In genomic region chr19:53359160-53360033, GRCm38 (mm10) we compare ENCODE assay signal across 9 mouse cellular contexts. TPM values are rescaled to one million over a fixed set of nuclear protein-coding genes. Genes with fewer than 3 reads are reported as not detected.
A peak's percentile ranks its signal among the peaks of the same experiment; 100 is the strongest.
DNase-seq lines count a peak whose midpoint lies in the region; ATAC-seq and TF ChIP-seq lines count a peak whose summit lies in the region.
"Had no signal": no experiment of that assay in that cellular context is flagged by ENCODE, and none has a peak within 500 bp of the region (broad histone marks: within the 10 kb centered on the region; RNA-seq: fewer than 3 reads in every experiment).

No protein-coding gene starts in this region.

- peak overlapping the region; percentile 44 for H3K4me2 ChIP-seq in intestine, postnatal 0 days (replicated peaks; ENCODE audit: low read depth)

- no peak overlapping the region for H3K9ac ChIP-seq in intestine, postnatal 0 days (ENCODE audit: low read depth, low read length)

- intact Hi-C loops in left cerebral cortex, postnatal 10 days (cut with DNase I), result no loop called here
- intact Hi-C loops in left cerebral cortex, postnatal 36 days (cut with DNase I), result no loop called here

- no peaks in the 10 kb centered on the region for H3K9me3 ChIP-seq in intestine, postnatal 0 days (ENCODE audit: control insufficient read depth)

- 0 out of 2 replicates have a peak overlapping the region, but pooled peaks have one; percentile 5 for H3K4me3 ChIP-seq in intestine, postnatal 0 days (ENCODE audit: low read depth, low read length)

- no peaks in the 10 kb centered on the region for H3K36me3 ChIP-seq in intestine, postnatal 0 days (ENCODE audit: control insufficient read depth, insufficient read depth)

- DNase-seq in left cerebral cortex, postnatal 10 days (ENCODE audit: extremely low spot score in 1 of 2, low spot score in 2 of 2), result peak; percentile 52 to 77
- no peak for DNase-seq in left cerebral cortex, postnatal 36 days (ENCODE audit: low spot score in 2 of 2)
- DNase-seq in brain, embryonic 14.5 days (ENCODE audit: low read depth), result peak; percentile 87
- DNase-seq in gastrocnemius, adult 18-20 months (ENCODE audit: low spot score), result peak; percentile 46
- peak; percentile 57 for DNase-seq in lung, postnatal 14 days
- DNase-seq in thymus, postnatal 0 days (ENCODE audit: low spot score), result no peak
- no peak for DNase-seq in spleen, adult 18-20 months

- TF ChIP-seq POLR2A in brain, embryonic 14.5 days (IDR thresholded peaks at IDR 0.05; ENCODE audit: borderline replicate concordance, extremely low read depth, insufficient read depth, insufficient read length, poor library complexity, severe bottlenecking), result no peak

- 62% methylated on average over 22 of the region's 22 CpGs for WGBS in intestine, postnatal 0 days

- H3K27me3 ChIP-seq in intestine, postnatal 0 days (replicated peaks; ENCODE audit: control insufficient read depth, insufficient read depth, low read length), result no peaks in the 10 kb centered on the region

- ATAC-seq in intestine, postnatal 0 days, result no peak

- no peaks in the 10 kb centered on the region for H3K4me1 ChIP-seq in intestine, postnatal 0 days (replicated peaks; ENCODE audit: control insufficient read depth, insufficient read depth, low read length)

- no peak overlapping the region for H3K27ac ChIP-seq in intestine, postnatal 0 days (ENCODE audit: low read depth, low read length)

- no peak for TF ChIP-seq CTCF in brain, embryonic 14.5 days (IDR thresholded peaks at IDR 0.05; ENCODE audit: borderline replicate concordance, extremely low read depth, insufficient read depth, insufficient read length)
- no peak for TF ChIP-seq CTCF in intestine, postnatal 0 days (IDR thresholded peaks at IDR 0.05; ENCODE audit: low read depth)

RNA-seq across cellular contexts. Expression of gene Gm10197, which starts 12.2 kb away (rescaled TPM):
- total RNA-seq in left cerebral cortex, postnatal 10 days (2021), result not detected
- total RNA-seq in left cerebral cortex, postnatal 36 days (2021), result not detected
- not detected in 2 replicates for polyA plus RNA-seq in brain, embryonic 14.5 days (2012; rRNA removed)
- not detected for total RNA-seq in gastrocnemius, adult 18-20 months (2021)
- not detected in 2 replicates for polyA plus RNA-seq in intestine, postnatal 0 days (2015; fragmentation: Nextera tagmentation; extraction: Ambion mirVana)
- polyA plus RNA-seq in thymus, postnatal 0 days (2015; fragmentation: Nextera tagmentation; extraction: Ambion mirVana), result 2.1 and 2.5 TPM in 2 replicates
- total RNA-seq: gastrocnemius, adult 8-10 months had no signal

RNA-seq across cellular contexts. Expression of gene Smndc1, which starts 31.0 kb away (rescaled TPM):
- 10 to 100 TPM; 32.3 to 38.3 TPM for total RNA-seq in left cerebral cortex, postnatal 10 days (2021)
- 10 to 100 TPM; 33.2 to 40.5 TPM for total RNA-seq in left cerebral cortex, postnatal 36 days (2021)
- 21.6 and 27.3 TPM in 2 replicates for polyA plus RNA-seq in brain, embryonic 14.5 days (2012; rRNA removed)
- total RNA-seq in gastrocnemius, adult 18-20 months (2021), result 10 to 100 TPM; 28.4 to 33.2 TPM
- polyA plus RNA-seq in intestine, postnatal 0 days (2015; fragmentation: Nextera tagmentation; extraction: Ambion mirVana), result 36.2 and 36.3 TPM in 2 replicates
- 56.4 and 66.0 TPM in 2 replicates for polyA plus RNA-seq in thymus, postnatal 0 days (2015; fragmentation: Nextera tagmentation; extraction: Ambion mirVana)

RNA-seq across cellular contexts. Expression of gene Mxi1, which starts 49.1 kb away (rescaled TPM):
- 10 to 100 TPM; 57.0 to 57.9 TPM for total RNA-seq in left cerebral cortex, postnatal 10 days (2021)
- total RNA-seq in left cerebral cortex, postnatal 36 days (2021), result 10 to 100 TPM; 91.9 to 94.5 TPM
- polyA plus RNA-seq in brain, embryonic 14.5 days (2012; rRNA removed), result 37.1 and 44.2 TPM in 2 replicates
- total RNA-seq in gastrocnemius, adult 18-20 months (2021), result 10 to 100 TPM; 53.1 to 55.9 TPM
- 58.9 and 64.0 TPM in 2 replicates for polyA plus RNA-seq in intestine, postnatal 0 days (2015; fragmentation: Nextera tagmentation; extraction: Ambion mirVana)
- polyA plus RNA-seq in thymus, postnatal 0 days (2015; fragmentation: Nextera tagmentation; extraction: Ambion mirVana), result 40.5 and 45.0 TPM in 2 replicates

Comparison
In these comparisons a context has a peak if more than half of its experiments do, and no peak if none do; other contexts are left out.
1. DNase-seq: peak in left cerebral cortex, postnatal 10 days (2 of 2), brain, embryonic 14.5 days (single experiment), gastrocnemius, adult 18-20 months (single experiment) and lung, postnatal 14 days (single experiment); none in left cerebral cortex, postnatal 36 days (0 of 2), thymus, postnatal 0 days (single experiment) and spleen, adult 18-20 months (0 of 2).